Mouse (Mus musculus): ENCODE measurements around the gene Arap2.

Gene Arap2

DNA sequence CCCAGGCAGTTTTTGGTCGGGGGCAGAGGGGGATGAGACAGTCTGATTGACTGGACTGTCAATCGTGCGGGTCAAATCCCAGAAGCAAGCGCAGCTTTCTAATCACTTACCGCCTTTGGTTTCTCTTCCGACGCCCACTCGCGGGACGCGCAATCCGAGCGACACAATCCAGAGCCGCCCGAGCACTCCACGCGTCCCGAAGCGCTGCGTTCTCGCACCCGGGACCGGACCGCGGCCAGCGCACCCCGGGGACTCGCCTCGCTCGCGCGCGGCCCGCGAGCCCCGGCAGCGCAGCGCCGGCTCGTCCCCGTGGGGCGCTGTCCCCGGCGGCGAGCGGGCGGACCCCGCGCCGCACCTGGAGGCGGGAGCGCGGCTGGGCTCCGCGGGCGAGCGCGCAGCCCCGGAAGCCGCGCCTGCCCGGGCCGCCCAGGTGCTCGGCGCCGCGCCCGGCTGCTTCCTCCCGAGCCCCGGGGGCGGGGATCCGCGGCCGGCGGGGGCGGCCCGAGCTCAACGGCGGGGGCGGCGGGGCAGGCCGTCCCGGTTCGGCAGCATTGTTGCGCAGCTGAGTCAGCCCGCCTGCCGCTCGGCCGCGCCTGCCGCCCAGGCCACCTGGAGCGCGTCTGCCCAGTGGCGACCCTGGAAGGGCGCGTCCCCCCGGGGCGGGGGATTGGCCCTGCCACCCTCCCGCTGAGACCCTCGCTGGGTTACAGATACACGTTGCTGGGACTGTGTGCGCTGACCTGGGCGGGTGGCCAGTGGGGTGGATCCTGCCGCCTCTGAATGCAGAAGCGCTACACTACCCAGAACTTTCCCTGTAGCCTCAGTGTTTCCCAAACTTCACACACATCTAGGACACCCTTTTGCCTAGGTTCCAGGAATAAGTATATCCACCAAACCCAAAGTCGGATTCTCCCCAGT is at the start of gene Arap2:
Gene Arap2 (minus strand): TSS at position 376 of the 918 bp plus-strand sequence.
- DNase-seq (ENCODE audit: low read depth, low spot score): peak; percentile 66

DNA sequence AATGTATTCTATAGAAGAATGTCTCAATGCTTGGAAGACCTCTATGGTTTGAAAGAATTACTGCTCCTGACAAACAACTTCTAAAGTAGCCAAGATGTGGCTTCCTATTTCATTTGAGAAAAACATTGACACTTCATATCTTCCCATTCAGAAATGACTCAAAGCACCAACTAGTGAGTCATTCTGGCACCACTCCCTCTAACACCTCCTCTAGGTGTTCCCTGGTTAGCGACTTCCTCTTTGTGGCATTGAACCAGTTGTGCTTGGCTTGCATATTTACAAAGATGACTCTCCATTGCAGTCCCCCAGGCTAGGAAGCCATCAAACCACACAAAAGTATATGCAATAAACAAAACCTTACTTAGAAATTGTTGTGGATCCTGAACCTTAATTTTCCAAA is 49.8 kb upstream of the Arap2 start:
- DNase-seq (ENCODE audit: low read depth, low spot score): no peak

DNA sequence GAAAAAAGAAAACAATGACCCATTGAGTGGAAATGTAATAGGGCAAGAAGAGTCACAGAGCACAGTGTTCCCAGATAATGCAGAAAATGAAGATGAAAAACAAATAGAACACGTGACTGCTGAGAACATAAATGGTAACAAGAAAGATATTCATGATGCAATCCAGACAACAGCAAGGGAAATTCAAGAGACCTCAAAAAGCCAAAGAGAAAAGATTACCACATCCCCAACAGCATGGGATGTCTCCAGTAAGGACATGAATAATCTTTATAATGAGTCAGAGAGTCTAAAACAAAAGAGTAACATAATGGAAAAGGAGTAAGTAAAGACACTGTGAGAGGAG is 48.1 kb upstream of the Arap2 start:
- no peak for DNase-seq (ENCODE audit: low read depth, low spot score)

DNA sequence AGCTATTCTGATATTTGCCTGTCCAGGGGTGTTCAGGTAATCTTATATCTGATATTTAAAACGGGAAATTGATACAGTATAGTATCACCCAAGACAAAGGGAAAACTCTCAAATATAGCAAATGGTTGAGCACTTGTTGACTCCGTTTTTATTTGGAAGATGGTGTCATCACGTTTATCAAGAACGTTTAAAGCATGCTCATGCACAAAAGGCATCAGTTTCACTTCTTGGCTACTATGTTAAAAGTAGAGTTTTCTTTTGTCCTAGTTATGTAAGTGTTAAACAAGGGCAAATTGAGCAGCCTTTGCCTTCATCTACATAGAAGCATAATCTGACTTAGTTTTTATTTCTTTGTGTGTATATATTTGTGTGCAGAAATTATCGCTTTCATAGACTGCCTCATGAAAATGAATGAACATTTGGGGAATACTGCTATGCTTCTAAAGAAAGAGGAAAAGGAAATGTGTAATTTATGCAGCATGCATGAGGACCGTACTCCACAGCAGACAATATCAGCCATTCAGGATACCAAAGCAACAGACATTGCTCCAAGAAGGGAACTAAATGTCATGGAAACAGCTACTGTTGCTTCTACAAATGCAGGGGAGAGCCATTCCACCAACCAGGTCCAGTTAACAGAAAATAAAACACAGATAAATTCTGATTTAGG is 47.6 kb upstream of the Arap2 start, which contains the start of gene Dthd1:
Gene Dthd1 (plus strand): TSS at position 422 of the 670 bp plus-strand sequence.
- DNase-seq (ENCODE audit: low read depth, low spot score): no peak

DNA sequence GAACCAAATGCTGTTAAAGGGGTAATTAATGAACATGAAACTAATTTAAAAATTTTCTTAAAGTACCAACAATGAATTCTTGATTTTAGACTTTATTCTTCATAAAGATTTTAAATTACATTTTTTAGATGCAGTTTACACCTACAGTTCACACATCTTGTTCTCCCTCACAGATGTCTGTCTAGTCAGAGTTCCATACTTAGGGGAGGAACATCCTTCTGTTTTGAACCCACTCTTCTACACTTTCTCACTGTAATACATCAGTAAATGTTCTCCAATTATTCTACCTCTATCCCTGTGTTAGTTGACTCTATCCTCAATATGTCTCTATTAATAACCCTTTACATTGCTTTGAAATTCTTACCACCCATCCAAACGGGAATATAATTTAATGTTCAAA is 26.8 kb upstream of the Arap2 start:
- DNase-seq (ENCODE audit: low read depth, low spot score): no peak

DNA sequence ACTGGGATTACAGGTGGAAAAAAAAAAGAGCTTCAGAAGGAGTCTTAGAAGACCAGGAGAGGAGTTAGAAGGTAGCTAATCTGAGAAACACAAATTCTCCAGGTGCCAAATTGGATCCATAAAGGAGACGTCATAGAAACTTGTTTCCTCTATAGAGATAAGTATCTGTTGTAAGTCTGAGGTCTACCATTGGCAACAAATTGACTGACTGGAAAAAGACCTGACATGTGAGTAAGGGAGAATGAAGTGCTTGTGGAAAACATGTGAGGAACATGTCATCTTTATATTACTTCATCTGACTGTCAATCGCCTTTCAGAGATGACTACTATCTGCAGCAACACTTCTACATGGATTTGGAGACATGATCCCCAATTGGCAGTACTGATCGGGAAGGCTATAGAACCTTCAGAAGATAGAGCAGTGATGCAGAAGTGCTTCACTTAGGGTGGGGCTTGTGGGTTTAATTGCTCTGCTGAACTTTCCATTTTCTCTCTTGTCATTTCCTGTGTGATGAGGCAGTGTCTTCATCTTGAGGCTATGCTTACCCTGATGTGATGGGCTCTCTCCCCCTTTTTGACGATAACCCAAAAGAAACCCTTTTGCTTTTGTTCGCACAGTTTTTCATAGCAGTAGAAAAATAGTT is 25.1 kb upstream of the Arap2 start:
- no peak for DNase-seq (ENCODE audit: low read depth, low spot score)

DNA sequence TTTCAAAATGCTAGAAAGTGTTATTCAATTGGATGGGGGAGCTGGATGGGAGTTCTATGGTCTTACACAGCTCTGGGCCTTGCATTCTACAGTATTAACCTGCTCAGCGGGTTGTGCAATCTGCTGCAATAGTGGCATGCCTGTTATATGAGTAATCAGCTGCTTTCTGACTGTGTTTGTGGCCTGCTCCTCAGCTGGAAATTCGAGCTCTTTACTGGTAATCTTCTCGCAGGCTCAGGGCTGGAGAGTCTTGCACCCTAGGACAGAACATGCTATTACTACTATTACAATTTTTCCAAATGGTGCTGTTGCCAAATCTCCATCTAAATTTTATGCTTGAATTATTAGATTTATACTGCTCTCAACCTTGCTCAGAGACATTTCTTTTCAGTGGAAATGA is 20.9 kb upstream of the Arap2 start:
- no peak for DNase-seq (ENCODE audit: low read depth, low spot score)

DNA sequence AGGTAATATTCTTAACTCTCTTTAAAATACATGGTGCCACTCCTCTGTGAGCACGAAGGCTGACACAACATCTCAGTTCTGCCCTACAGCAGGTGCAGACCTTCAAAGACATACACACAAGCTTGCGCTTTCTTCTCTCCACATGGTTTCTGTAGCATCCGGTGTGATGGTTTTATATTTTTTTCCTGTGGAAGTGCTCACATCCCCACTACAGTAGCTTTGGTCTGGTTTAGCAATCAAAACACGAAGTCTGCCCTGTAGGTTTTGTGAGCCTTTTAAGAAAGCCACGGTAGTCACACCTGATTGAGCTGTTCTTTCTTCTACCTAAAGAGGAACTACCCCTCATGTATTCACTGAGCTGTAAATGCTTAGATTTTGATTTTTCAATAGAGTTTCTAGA is 12.7 kb upstream of the Arap2 start:
- DNase-seq (ENCODE audit: low read depth, low spot score): no peak

DNA sequence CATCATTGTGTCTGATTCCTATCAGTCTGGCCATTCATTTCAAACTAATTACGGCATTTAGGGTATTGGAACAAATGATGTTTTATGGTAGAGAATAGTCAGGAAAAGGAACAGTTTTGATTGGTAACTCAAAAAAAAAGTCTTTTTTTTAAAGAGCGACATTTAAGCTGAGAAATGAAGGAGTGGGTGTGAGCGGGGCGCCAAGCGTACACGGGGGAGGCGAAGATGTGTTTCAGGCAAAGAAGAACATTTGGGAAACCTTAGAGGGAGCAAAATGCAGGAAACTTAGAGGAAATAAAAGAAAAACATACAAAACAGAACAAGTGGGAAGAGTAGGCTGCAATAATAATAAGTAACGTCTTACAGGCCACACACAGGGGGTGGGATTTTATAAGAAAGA is 11.8 kb upstream of the Arap2 start:
- DNase-seq (ENCODE audit: low read depth, low spot score): no peak

DNA sequence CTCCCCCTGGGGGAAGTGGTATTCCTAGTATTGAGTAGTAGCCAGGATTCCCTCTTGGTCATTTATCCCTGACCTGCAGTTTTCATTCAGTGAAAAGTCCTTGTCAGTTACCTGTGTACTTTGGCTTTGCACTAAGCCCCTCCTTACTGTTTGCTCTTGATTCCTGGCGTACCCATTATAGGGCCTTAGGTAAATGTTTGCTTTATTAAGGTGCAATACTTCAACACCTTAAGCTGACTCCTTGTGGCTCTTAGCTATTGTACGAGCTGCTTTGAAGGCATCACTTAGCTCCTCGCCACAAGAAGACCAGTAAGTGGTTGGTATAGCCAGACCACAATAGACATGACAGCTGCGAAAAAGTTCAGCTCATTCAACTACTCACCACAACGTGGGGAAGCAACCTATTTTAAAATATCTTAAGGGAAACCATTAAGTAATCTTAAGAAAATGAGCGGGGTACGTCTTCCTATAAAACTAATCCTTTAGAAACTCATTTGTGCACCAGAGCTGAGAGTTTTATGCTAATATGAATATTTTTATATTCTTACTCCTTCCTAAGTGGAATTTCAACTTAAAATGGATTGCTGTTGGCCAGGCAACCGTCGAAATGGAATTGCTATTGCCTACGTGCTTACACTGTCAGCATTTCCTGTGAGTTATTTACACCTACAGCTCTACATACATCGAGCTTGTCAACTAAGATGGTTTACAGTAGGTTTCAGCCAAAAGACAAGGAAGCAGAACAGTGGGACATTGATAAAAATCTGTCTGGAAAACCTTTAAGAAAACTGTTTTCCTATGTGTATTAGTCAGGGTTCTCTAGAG is 6.0 kb upstream of the Arap2 start:
- DNase-seq (ENCODE audit: low read depth, low spot score): no peak

DNA sequence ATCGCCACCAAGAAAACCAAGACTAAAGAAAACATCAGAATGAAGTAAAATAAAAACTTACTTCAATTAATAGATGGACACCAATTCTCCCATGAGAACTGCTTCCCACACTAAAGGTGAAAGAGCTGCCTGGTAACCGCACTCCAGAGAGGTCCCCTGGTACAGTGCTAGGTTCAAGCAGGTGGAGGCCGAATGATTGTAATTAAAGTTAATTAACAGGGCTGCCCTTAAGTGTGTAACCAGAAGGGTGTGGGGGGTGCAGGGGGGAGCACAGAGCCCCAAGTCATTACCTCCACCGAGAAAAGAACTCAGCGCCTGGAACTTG is 538 bp downstream of the Arap2 start:
- no peak for DNase-seq (ENCODE audit: low read depth, low spot score)

DNA sequence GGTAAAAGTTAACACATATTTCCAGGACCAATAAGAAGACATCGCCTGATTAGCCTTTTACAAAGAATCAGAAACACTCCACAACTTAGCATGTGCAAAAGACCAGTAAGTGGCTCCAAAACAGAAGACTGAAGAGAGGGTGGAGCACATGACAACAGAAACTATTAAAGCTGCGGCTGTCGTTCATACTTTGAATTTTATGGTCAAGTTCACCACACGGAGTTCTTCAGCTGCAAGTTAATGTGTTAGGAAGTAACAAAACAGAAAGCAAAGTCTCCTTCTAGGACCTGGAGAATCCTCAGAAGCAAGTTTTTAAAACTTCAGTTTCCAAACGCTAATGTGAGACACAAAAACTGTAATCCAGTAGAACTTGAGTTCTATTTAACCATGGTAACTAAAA is 1.8 kb downstream of the Arap2 start:
- DNase-seq (ENCODE audit: low read depth, low spot score): no peak

DNA sequence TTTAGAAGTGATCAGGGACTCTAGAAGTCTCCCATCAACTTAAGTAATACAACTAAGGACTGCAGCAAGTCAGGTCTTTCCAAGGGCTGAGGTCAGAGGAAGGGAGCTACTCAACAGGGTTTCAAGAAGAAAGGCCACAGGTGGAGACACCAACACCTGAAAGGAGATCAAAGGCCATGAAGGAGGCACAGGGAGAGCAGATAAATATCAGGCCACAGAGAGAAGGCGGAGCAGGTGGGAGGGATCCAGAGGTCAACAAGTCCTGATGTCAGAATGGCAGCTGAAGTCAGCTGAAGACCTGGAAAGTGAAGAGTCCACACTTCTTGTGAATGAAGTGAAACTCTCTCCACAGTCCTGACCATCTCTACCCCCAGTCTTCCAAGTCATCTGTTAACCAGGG is 2.9 kb downstream of the Arap2 start:
- DNase-seq (ENCODE audit: low read depth, low spot score): no peak

DNA sequence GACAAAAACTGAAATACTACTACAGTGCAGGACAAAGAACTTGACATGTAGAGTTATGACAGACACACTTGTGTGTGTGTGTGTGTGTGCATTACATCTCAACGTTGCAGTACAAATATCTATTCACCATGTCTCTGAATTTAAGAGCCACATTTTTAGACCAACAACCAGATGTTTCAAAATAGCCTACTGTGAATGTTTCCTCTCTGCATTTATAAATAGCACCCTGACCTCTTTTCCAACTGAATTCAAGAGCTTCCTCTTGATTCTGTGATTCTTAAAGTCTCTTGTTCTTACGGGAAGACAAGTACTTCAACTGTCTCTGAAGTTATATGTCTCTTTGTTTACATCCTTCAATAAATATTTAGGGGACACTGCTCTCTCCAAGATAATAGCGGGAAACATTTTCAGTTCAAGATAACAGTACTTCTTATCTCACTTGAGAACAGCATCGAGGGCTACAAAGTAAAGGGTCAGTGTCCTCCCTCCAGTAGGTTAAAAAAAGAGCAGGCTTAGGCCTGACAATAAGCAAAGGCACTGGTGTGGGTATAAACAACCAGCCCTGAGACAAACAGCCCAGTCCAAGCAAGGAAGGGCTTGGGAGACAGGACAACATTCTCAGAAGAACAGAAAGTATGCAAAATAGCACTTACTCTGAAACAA is 3.5 kb downstream of the Arap2 start:
- no peak for DNase-seq (ENCODE audit: low read depth, low spot score)

DNA sequence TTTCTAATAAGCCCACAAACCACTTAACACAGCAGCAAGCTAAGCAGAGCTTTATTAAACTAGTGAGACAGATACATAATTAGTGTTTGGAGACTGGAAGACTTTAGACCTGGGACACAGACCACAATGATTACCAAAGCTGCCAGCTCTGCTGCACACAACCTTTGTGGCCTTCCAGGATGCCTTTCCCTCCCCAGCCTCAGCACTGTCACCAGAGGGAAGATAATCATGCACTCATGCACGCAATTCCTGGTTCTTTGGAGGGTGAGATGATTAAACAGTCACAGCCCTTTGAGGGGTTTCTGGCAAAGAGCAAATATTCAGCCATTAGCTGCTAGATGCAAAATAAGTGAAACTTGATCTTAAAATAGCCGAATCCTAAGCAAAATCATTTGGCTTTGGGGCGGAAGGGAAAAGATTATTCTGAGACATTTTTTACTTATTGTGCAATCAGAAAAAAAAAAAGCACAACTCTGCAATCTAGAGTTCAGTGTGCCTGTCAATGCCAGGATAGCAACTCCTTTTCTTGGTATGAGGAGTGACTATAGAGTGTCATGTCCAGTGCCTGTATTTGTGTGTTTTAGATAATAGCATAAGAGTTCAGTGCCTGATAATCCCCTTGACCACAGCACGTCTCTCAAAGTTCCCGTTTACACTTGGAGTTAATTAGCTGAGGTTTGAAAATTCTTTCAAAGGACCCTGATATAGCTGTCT is 5.0 kb downstream of the Arap2 start:
- DNase-seq (ENCODE audit: low read depth, low spot score): no peak

DNA sequence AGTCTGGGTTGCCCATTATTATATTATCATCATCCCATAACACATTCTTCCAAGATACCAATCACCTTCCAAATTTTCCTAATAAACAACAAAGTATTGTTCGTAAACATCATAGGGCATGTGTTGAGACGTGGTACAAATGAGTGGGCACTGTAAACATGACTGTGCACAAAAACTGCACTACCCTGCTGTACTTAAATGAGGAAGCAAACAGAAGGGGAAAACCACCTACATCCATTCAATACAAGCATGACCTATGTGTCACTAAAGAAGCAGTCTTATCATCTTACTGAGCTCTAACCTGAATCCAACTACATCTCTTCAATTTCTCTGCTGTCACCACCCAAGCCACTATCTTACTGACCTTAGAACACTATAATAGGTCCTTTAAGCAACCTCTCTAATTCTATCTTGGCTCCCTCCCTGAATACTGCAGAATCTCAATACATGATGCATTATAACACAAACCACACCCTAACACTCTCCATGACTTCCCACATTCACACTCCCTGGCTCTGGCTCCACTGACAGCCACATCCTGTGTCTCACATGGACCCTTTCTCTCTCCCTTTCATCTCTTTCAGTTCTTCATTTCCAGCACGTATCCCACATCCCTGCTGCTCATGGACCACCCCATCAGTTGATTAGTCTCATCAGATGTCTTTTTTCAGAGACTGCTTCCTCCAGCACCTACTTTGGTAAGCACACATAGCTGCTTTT is 10.0 kb downstream of the Arap2 start:
- DNase-seq (ENCODE audit: low read depth, low spot score): no peak

DNA sequence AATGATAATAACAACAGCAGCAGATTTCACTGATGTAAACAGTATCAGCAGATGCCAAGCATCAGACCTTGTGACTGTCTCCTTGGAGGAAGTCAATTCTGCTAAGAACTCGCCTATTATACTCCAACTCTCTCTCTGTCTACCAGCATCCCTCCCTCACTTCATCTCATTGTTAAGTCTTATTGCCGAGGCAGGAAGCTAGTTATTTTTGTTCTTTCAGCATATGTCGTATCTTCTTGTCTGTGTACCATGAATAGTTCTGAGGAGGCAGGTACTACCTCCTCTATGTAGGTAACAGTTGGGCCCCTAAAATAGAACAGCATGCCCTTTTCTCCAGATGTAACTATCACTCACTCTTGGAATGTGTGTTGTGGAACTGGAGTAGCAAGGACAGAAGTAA is 13.0 kb downstream of the Arap2 start:
- no peak for DNase-seq (ENCODE audit: low read depth, low spot score)

DNA sequence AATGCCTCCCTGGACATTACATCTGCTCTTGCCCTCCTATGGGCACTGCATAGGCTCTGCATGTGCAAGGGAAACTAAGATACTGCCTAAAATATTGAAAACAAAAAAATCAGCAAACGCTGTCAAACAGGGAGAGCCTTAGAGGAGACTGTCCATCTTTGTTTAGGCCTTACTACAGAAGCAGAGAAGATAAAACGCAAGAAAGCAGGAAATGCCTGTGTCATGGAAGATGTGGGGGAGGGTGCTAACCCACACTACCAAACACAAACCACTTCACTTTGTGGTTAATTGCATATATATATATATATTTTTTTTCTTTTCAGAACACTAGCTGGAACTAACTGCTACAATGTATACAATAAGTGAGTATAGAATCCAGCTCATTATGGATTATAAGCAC is 14.3 kb downstream of the Arap2 start:
- no peak for DNase-seq (ENCODE audit: low read depth, low spot score)

DNA sequence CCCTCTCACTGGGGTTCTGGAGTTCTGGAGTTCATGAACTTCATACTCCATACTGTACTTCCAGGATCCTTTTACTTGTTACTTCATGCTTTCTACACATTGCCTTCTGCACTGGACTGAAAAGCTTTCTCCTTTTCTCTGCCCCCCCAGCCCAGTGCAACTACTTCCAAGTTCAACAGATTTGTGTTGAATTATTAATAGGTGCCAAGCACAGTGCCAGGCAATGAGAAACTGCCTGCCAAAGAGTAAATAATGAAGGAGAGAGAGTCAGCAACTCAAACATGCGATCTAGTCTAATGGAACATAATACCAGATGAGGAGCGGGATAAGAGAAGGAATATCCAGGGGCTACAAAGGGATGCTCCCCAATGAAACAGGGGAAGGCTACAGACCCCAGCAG is 17.8 kb downstream of the Arap2 start:
- DNase-seq (ENCODE audit: low read depth, low spot score): no peak

Measured in R1 (cell line).